Mouse (Mus musculus) myocyte (in vitro differentiated cells): ENCODE measurements at regions not wholly inside any gene's neighbourhood (a gene's known extent, or its start where the extent isn't known, plus 50 kb on each side); places are given as distances from the start of the nearest gene placed in this dataset.

ENCODE experiments used
- H3K27me3 ChIP-seq: one replicate; pipeline ENCODE4 v1.6.1; 2011; ENCODE audit not compliant: control insufficient read depth, insufficient read depth, insufficient read length
- H3K36me3 ChIP-seq: one replicate; pipeline ENCODE4 v1.6.1; 2011; ENCODE audit not compliant: control insufficient read depth, insufficient read depth
- H3K4me2 ChIP-seq: one replicate; pipeline ENCODE4 v1.6.1; 2011; ENCODE audit warnings: low read depth, control low read depth
- H3K4me3 ChIP-seq: one replicate; pipeline ENCODE4 v1.5.1; 2011; ENCODE audit warnings: mild to moderate bottlenecking, control low read depth, moderate library complexity
- H3K79me2 ChIP-seq: one replicate; pipeline ENCODE4 v1.6.1; 2011; ENCODE audit not compliant: control insufficient read depth, insufficient read depth
- H3ac ChIP-seq: one replicate; pipeline ENCODE4 v1.6.1; 2011; ENCODE audit not compliant: control insufficient read depth, insufficient read length
- CEBPB ChIP-seq: IDR thresholded peaks from 2 replicates; pipeline ENCODE4 v1.6.1; 2011; ENCODE audit warnings: mild to moderate bottlenecking, moderate library complexity; ENCODE audit not compliant: poor library complexity, insufficient read depth, severe bottlenecking
- E2F4 ChIP-seq: IDR thresholded peaks from one replicate; pipeline ENCODE4 v1.6.1; 2011; ENCODE audit warnings: mild to moderate bottlenecking, control low read depth, moderate library complexity; ENCODE audit not compliant: insufficient read depth
- MAX ChIP-seq: IDR thresholded peaks from one replicate; pipeline ENCODE4 v1.6.1; 2011; ENCODE audit warnings: low read depth, mild to moderate bottlenecking, control low read depth
- MYOD1 ChIP-seq, 3 experiments: IDR thresholded peaks; one replicate each; pipeline ENCODE4 v1.6.1; 2011; ENCODE audit warnings: control low read depth in 2 of 3, low read depth in 2 of 3, mild to moderate bottlenecking in 2 of 3, moderate library complexity in 1 of 3; ENCODE audit not compliant: insufficient read length in 2 of 3, control insufficient read depth in 1 of 3
- MYOG ChIP-seq, 3 experiments: IDR thresholded peaks; one replicate each; pipeline ENCODE4 v1.6.1; 2011; ENCODE audit warnings: control low read depth in 2 of 3, low read depth in 2 of 3, mild to moderate bottlenecking in 2 of 3; ENCODE audit not compliant: insufficient read length in 2 of 3, control insufficient read depth in 1 of 3, insufficient read depth in 1 of 3
- POLR2A ChIP-seq: IDR thresholded peaks from one replicate; pipeline ENCODE4 v1.6.1; 2011; ENCODE audit warnings: low read depth, mild to moderate bottlenecking, control low read depth, moderate library complexity; ENCODE audit not compliant: insufficient read length
- POLR2AphosphoS2 ChIP-seq: IDR thresholded peaks from one replicate; pipeline ENCODE4 v1.6.1; 2011; ENCODE audit warnings: low read depth, control low read depth; ENCODE audit not compliant: insufficient read length
- REST ChIP-seq: IDR thresholded peaks from one replicate; pipeline ENCODE4 v1.6.1; 2011; ENCODE audit warnings: mild to moderate bottlenecking, control low read depth, moderate library complexity; ENCODE audit not compliant: insufficient read depth, insufficient read length
- SRF ChIP-seq: IDR thresholded peaks from one replicate; pipeline ENCODE4 v1.6.1; 2011; ENCODE audit warnings: low read depth; ENCODE audit not compliant: control insufficient read depth, insufficient read length
- TCF12 ChIP-seq: IDR thresholded peaks from one replicate; pipeline ENCODE4 v1.6.1; 2011; ENCODE audit warnings: mild to moderate bottlenecking, control low read depth; ENCODE audit not compliant: poor library complexity, insufficient read depth, severe bottlenecking
- TCF3 ChIP-seq: IDR thresholded peaks from one replicate; pipeline ENCODE4 v1.6.1; 2011; ENCODE audit warnings: low read depth, control low read depth; ENCODE audit not compliant: insufficient read length
- USF1 ChIP-seq: IDR thresholded peaks from one replicate; pipeline ENCODE4 v1.6.1; 2011; ENCODE audit warnings: low read depth, mild to moderate bottlenecking, control low read depth, moderate library complexity

DNA sequence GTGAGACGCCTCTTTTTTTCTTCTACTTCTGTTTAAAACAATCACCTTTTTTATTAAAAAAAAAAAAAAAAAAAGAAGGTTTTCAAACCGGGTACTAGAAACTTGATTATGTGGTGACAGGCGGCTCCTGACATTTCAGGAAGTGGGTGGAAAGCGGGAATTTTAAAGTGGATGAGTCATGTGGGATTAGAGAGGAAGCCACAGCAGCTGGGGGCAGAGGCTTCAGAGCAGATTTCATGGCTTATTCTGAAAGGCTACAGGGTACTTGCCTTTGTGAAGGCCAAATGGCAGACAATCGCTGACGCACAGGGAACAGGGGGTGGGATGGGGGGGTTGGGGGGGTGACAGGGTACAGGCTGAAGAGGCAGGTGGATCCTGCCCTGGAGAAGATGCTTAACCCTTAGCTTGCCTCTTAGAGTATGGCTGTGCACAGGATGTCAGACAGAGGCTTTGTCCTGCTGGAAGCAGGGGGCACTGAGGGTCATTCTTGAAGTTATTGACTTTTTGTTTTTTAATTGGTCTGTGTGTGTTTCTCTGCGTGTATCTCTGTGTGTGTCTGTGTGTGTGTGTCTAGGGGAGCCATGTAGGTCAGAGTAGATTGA is 81.4 kb upstream of the Zfp831 start:
- Histone ChIP-seq H3K4me3 (no peak overlapping the region), H3K79me2 (no peaks in the 10 kb centered on the region), H3K36me3 (no peaks in the 10 kb centered on the region), H3K4me2 (peak overlapping the region; percentile 96), H3ac (no peak overlapping the region), H3K27me3 (no peaks in the 10 kb centered on the region)
- no peak for TF ChIP-seq REST
- peak; percentile 23 for TF ChIP-seq TCF12
- peak in 1 of 3 experiments; percentile 30 for TF ChIP-seq MYOG (IDR thresholded peaks at IDR 0.05; ENCODE audit: control insufficient read depth in 1 of 3, insufficient read depth in 1 of 3, insufficient read length in 2 of 3, low read depth in 2 of 3)
- TF ChIP-seq E2F4, result peak; percentile 95
- peak; percentile 21 to 31 (median 25) for TF ChIP-seq MYOD1 (IDR thresholded peaks at IDR 0.05; ENCODE audit: control insufficient read depth in 1 of 3, insufficient read length in 2 of 3, low read depth in 2 of 3)

DNA sequence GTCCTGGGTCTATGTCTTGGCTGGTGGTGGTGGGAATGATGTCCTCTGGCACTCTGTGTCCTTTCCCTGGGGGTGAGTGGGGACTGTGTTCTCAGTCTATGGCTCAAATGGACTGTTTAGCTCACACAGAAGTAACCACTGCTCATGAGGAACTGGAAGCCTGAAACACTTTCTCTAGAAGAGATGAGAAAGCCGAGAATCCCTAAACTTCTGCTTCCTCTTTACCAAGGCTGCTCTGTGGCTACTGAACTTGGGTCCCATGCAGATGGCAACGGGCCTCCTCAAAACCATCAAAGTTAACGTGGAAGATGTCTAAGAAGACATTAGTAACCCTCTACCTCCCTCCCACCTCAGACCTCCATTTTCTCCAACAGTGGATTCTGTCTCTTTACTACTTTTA is 79.4 kb upstream of the Zfp831 start:
- Histone ChIP-seq H3K27me3 (no peaks in the 10 kb centered on the region), H3K79me2 (no peaks in the 10 kb centered on the region), H3K4me3 (no peak overlapping the region), H3K36me3 (no peaks in the 10 kb centered on the region), H3K4me2 (no peak overlapping the region), H3ac (no peak overlapping the region)
- TF ChIP-seq E2F4 (no peak), MYOG (IDR thresholded peaks at IDR 0.05; ENCODE audit: control insufficient read depth in 1 of 3, insufficient read depth in 1 of 3, insufficient read length in 2 of 3, low read depth in 2 of 3) (no peak), TCF3 (no peak), TCF12 (no peak), CEBPB (no peak), POLR2A (no peak), REST (no peak), POLR2AphosphoS2 (no peak), MYOD1 (IDR thresholded peaks at IDR 0.05; ENCODE audit: control insufficient read depth in 1 of 3, insufficient read length in 2 of 3, low read depth in 2 of 3) (no peak), USF1 (no peak), MAX (no peak), SRF (no peak)

DNA sequence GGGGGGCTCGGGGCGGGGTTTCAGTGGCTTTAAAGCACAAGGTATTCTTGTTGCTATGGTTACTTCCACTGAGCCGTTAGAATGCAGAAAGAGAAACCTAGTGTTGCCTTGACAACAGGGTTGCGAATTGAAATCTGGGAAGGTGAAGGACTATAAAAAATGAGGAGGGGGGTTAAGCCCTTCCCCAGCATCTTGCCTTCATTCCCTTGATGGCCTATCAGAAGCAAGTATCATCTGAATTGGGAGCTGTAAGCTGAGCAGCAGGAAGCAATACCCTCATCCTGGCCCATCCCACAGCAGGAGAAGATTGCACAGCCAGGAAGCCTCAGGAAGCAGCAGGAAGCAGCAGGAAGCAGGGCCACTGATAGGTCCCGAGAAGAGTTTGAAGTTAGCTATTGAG is 78.5 kb upstream of the Zfp831 start:
- Histone ChIP-seq H3K36me3 (no peaks in the 10 kb centered on the region), H3K4me3 (no peak overlapping the region), H3ac (no peak overlapping the region), H3K4me2 (no peak overlapping the region), H3K79me2 (no peaks in the 10 kb centered on the region), H3K27me3 (no peaks in the 10 kb centered on the region)
- TF ChIP-seq REST (no peak), E2F4 (no peak), POLR2AphosphoS2 (no peak), MYOD1 (IDR thresholded peaks at IDR 0.05; ENCODE audit: control insufficient read depth in 1 of 3, insufficient read length in 2 of 3, low read depth in 2 of 3) (no peak), POLR2A (no peak), TCF12 (no peak), USF1 (no peak), MYOG (IDR thresholded peaks at IDR 0.05; ENCODE audit: control insufficient read depth in 1 of 3, insufficient read depth in 1 of 3, insufficient read length in 2 of 3, low read depth in 2 of 3) (no peak), CEBPB (no peak), SRF (no peak), TCF3 (no peak), MAX (no peak)

DNA sequence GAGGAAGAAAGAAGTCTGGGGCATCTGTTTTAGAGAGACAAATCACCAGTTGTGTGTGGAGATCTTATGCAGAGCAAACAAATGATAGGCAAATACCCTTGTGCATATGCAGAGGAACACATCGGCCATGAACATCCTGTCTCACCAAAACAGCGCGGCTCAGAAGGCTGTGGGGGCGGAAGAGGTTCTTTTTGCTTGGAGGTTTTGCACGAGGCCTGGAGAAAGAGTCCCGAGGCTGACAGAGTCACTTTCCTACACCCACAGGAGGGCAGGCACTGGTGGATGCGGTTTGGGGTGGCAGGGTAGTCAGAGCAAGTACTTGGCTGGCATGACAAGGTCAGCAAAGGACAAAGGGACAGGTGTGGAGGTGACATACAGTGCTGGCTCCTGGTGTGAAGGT is 77.4 kb upstream of the Zfp831 start:
- no peaks in the 10 kb centered on the region for H3K27me3 ChIP-seq
- H3K36me3 ChIP-seq, result no peaks in the 10 kb centered on the region
- H3ac ChIP-seq, result no peak overlapping the region
- H3K4me2 ChIP-seq, result no peak overlapping the region
- no peak overlapping the region for H3K4me3 ChIP-seq
- H3K79me2 ChIP-seq, result no peaks in the 10 kb centered on the region
- TF ChIP-seq POLR2A, result no peak
- TF ChIP-seq CEBPB, result no peak
- TF ChIP-seq POLR2AphosphoS2, result no peak
- no peak for TF ChIP-seq MYOD1 (IDR thresholded peaks at IDR 0.05; ENCODE audit: control insufficient read depth in 1 of 3, insufficient read length in 2 of 3, low read depth in 2 of 3)
- TF ChIP-seq TCF12, result no peak
- TF ChIP-seq TCF3, result no peak
- no peak for TF ChIP-seq USF1
- no peak for TF ChIP-seq E2F4
- TF ChIP-seq REST, result no peak

DNA sequence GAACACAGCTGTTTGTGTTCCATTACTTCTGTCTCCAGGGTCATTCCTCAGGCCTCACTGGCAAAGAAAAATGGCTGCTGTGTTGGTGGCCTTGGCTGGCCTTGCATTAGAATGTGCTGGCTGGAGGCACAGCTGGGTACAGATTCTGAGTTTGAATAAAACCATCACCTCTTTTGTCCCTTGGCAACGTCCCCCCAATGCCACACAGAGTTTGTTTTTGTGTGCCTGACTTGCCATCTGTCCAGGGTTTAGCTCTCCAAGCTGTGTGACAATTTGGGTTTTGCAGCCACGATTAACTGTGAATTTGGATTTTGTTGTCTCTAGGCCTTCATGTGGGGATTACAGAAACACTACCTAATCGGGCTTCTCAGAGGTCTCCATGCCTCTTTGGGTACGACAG is 76.6 kb upstream of the Zfp831 start:
- no peaks in the 10 kb centered on the region for H3K27me3 ChIP-seq
- H3K4me3 ChIP-seq, result no peak overlapping the region
- no peak overlapping the region for H3ac ChIP-seq
- no peak for TF ChIP-seq USF1
- no peak for TF ChIP-seq E2F4
- no peak for TF ChIP-seq MAX
- TF ChIP-seq POLR2AphosphoS2, result no peak
- TF ChIP-seq TCF3, result no peak
- TF ChIP-seq TCF12, result no peak
- no peak for TF ChIP-seq POLR2A
- no peak for TF ChIP-seq MYOG (IDR thresholded peaks at IDR 0.05; ENCODE audit: control insufficient read depth in 1 of 3, insufficient read depth in 1 of 3, insufficient read length in 2 of 3, low read depth in 2 of 3)
- no peak for TF ChIP-seq CEBPB
- TF ChIP-seq MYOD1 (IDR thresholded peaks at IDR 0.05; ENCODE audit: control insufficient read depth in 1 of 3, insufficient read length in 2 of 3, low read depth in 2 of 3), result no peak
- no peak for TF ChIP-seq REST
- no peak for TF ChIP-seq SRF
- H3K4me2 ChIP-seq, result no peak overlapping the region
- H3K79me2 ChIP-seq, result no peaks in the 10 kb centered on the region
- no peaks in the 10 kb centered on the region for H3K36me3 ChIP-seq
